Mouse (Mus musculus): ENCODE measurements around the gene Kif5a. TPM values are rescaled to one million over a fixed set of nuclear protein-coding genes. Genes with fewer than 3 reads are reported as not detected.
"Not testable (repeated sequence)": the region's sequence is repeated elsewhere in the genome, so short reads cannot be mapped to it uniquely, and the experiment has no call there.

Kif5a gene
- under 1 TPM; 0.20 to 0.66 TPM for total RNA-seq (2021)
- long read RNA-seq, experiment 1, result 0 reads
- long read RNA-seq, experiment 2, result 0 reads

GRCm38 (mm10) chr10:127262548-127263398 lies at the start of gene Kif5a:
Kif5a (minus strand) TSS chr10:127263348.
- intact Hi-C loops (cut with DNase I), result no loop called here
- DNase-seq, result peak in 1 of 2 experiments; percentile 4

DNA sequence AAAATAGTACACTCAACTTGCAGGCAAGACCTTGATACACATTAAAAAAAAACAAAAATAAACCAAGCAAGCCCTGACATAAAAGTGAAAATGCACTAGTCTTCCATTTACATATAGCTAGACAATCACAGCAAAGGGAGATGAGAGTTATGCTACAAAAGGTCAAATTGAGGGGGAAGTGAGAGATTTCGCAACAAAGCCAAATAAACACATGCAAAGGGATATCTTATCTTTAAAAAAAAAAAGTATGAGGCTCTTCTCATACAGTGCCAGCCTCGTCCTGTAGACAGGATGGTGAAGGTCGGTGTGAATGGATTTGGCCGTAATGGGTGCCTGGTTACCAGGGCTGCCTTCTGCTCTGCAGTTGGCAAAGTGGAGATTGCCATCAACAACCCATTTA lies 49.7 kb upstream of the Kif5a start:
- intact Hi-C loops (cut with DNase I), result no loop called here
- no peak for DNase-seq

- peak; percentile 62 to 73 for DNase-seq
- intact Hi-C loops (cut with DNase I), result no loop called here
Observed at GRCm38 (mm10) chr10:127312356-127312676, 49.2 kb upstream of the Kif5a start.

- intact Hi-C loops (cut with DNase I), result no loop called here
- DNase-seq, result peak; percentile 88 to 90
Observed at GRCm38 (mm10) chr10:127311476-127312355, 48.6 kb upstream of the Kif5a start, which contains the start of gene Mars. Mars (minus strand) TSS chr10:127311786.

GRCm38 (mm10) chr10:127310523-127311475 lies 47.7 kb upstream of the Kif5a start:
- DNase-seq, result no peak
- intact Hi-C loops (cut with DNase I), result no loop called here

- DNase-seq, result not testable (repeated sequence)
- intact Hi-C loops (cut with DNase I), result loop anchor here (2.0 kb wide), 1 partner anchor 16 kb away; no protein-coding TSS in a partner anchor
Observed at GRCm38 (mm10) chr10:127309167-127309566, 46.0 kb upstream of the Kif5a start.

- intact Hi-C loops (cut with DNase I), result no loop called here
Observed at GRCm38 (mm10) chr10:127303136-127303535, 40.0 kb upstream of the Kif5a start.

GRCm38 (mm10) chr10:127300361-127300760 lies 37.2 kb upstream of the Kif5a start:
- intact Hi-C loops (cut with DNase I), result no loop called here
- DNase-seq, result no peak

More at GRCm38 (mm10) chr10:127303136-127303535, 40.0 kb upstream of the Kif5a start:
- DNase-seq, result no peak

- DNase-seq, result no peak
- intact Hi-C loops (cut with DNase I), result no loop called here
Observed at GRCm38 (mm10) chr10:127297015-127297871, 34.1 kb upstream of the Kif5a start.

GRCm38 (mm10) chr10:127295986-127296794 lies 33.0 kb upstream of the Kif5a start:
- DNase-seq, result no peak
- intact Hi-C loops (cut with DNase I), result no loop called here

- intact Hi-C loops (cut with DNase I), result no loop called here
- DNase-seq, result no peak
Observed at GRCm38 (mm10) chr10:127294895-127295510, 31.9 kb upstream of the Kif5a start.

GRCm38 (mm10) chr10:127293590-127294113 lies 30.5 kb upstream of the Kif5a start:
- intact Hi-C loops (cut with DNase I), result loop anchor here (2.0 kb wide), 1 partner anchor 15 kb away; no protein-coding TSS in a partner anchor

GRCm38 (mm10) chr10:127292987-127293538 lies 29.9 kb upstream of the Kif5a start:
- intact Hi-C loops (cut with DNase I), result loop anchor here (2.0 kb wide), 1 partner anchor 16 kb away; no protein-coding TSS in a partner anchor
- DNase-seq, result no peak

More at GRCm38 (mm10) chr10:127293590-127294113, 30.5 kb upstream of the Kif5a start:
- no peak for DNase-seq

GRCm38 (mm10) chr10:127291881-127292638 lies 28.9 kb upstream of the Kif5a start:
- no peak for DNase-seq
- intact Hi-C loops (cut with DNase I), result loop anchor here (2.0 kb wide), 1 partner anchor 17 kb away; no protein-coding TSS in a partner anchor

- intact Hi-C loops (cut with DNase I), result no loop called here
- DNase-seq, result peak in 1 of 2 experiments; percentile 38
Observed at GRCm38 (mm10) chr10:127290930-127291880, 28.1 kb upstream of the Kif5a start.
